Mouse (Mus musculus) bone marrow macrophage, adult 2 months (primary cell): ENCODE measurements around the gene Zkscan16.

ENCODE experiments used
- CTCF ChIP-seq: IDR thresholded peaks from 2 replicates; pipeline ENCODE4 v1.5.1; 2012; ENCODE audit warnings: low read depth, mild to moderate bottlenecking, low read length, moderate library complexity
- POLR2A ChIP-seq: IDR thresholded peaks from 2 replicates; pipeline ENCODE4 v1.6.1; 2012; ENCODE audit warnings: mild to moderate bottlenecking, low read depth, low read length, borderline replicate concordance

DNA sequence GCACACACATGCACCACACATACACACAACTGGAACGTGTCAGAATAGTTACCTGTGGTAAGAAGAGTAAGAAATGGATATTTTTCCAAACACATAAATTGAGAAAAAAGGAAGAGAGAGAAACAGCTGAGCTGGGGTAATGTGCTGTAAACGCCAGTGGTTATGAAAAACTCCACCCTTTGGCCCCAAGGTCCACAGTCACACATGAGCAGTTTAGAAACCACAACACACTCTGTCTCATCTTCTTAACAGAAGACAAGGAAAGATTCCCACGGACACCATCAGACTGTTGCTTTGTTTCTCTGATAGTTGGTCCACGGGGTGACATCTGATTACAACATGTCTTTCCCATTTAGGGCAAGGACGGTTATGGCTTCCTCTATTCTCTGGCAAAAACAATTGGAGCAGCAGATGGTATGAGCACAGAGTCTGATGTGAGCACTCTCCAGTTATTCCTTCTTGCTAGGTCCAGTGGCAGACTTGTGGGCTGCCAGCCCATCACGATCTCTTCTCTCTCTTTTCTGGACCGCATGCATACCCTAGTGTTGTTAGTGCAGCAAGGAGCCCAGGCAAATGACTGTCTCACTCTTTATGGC lies 46.0 kb downstream of the Zkscan16 start:
- TF ChIP-seq POLR2A (no peak), CTCF (no peak)
